Mouse (Mus musculus): ENCODE measurements at regions not wholly inside any gene's neighbourhood (a gene's known extent, or its start where the extent isn't known, plus 50 kb on each side); places are given as distances from the start of the nearest gene placed in this dataset.

DNA sequence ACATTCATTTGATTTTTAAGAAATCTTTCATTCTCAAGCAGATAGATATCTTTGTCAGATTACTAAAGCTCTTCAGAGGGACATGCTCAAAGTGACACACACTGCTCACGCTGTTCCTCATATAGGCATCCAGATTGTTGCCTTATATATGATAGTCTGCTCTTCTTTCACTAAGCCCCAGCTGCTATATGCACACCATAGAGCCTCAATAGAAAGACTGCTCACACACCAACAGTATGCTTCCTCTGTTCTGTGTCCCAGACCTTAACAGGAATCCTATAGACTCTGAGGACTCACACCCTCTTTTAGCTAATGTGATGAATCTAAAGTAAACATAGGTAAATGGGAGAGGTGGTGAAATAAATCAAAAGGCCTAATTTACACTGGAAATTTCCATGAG lies 561.8 kb downstream of the Smarca1 start:
- DNase-seq (ENCODE audit: extremely low spot score) = no peak

DNA sequence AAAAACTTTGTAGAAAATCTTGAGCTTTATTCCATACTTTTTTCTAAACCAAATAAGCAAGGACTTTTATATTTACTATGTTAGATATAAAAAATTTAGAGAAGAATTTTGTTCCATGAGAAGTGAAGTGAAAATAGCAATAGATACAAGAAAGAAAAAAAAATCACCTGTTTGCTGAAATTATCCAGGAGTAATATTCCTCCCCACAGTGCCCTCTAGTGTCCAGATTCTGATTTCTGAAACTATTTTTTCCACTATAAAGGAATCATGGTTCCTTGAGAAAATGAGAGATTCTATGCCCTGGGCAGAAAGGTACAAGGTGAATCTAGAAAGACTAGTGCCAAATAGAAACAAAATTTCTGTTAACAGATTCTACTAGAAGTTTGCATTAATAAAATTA lies 564.0 kb downstream of the Smarca1 start:
- no peak for DNase-seq (ENCODE audit: extremely low spot score)

DNA sequence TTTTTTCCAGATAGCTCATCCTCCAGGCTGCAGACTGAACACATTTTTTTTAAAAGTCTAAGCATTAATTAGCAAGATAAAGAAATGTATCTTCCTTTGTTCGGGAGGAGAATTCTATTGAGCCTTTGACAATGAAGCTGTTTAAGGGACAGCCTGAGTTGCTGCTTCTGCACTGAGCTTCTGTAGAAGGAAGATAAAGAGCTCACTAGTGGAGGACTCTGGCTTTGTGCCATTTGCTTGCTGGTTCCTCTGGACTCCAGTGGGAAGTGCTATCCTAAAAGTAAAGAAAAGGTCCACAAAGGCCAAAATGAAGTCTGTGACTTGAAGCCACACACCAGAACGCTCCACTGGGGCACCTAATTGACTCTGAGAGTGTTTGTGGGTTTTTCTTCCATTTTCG lies 577.0 kb downstream of the Smarca1 start:
- DNase-seq (ENCODE audit: extremely low spot score) = no peak

DNA sequence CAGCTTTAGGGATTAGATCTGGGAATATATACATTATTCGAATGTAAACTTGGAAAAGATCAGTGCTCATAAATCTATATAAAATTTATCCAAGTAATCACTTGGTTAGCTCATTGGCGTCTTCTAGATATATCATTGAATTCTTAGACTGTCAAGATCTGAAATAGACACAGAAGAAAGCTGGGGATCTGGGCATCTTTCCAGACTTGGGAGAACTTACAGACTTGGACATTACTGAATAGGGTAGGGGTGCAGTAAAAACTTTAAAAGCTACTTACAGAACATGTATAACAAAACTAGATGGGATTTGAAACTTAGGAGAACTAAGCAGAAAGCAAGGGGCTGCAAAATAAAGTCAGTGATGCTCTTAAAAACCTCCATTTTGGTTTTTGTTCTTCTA lies 585.6 kb downstream of the Smarca1 start:
- DNase-seq (ENCODE audit: extremely low spot score) = no peak

DNA sequence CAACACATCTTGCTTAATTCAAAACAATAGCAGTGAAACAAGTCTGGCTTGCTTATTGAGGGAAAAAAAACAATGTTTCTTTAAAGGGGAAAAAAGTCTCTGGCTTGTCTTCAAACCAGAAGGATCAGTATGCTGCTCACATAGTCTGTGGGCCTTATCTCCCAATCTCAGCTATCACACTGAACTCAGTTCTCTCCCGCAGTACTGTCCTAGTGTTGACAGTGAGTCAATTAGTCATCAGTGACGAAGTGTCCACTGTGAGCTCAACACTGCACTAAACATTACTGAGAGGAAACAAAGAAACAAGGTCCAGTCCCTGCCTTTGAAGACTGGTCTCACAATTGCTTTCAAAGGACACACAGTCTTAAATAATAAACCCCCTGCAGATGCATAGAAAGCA lies 589.2 kb downstream of the Smarca1 start:
- no peak for DNase-seq (ENCODE audit: extremely low spot score)

DNA sequence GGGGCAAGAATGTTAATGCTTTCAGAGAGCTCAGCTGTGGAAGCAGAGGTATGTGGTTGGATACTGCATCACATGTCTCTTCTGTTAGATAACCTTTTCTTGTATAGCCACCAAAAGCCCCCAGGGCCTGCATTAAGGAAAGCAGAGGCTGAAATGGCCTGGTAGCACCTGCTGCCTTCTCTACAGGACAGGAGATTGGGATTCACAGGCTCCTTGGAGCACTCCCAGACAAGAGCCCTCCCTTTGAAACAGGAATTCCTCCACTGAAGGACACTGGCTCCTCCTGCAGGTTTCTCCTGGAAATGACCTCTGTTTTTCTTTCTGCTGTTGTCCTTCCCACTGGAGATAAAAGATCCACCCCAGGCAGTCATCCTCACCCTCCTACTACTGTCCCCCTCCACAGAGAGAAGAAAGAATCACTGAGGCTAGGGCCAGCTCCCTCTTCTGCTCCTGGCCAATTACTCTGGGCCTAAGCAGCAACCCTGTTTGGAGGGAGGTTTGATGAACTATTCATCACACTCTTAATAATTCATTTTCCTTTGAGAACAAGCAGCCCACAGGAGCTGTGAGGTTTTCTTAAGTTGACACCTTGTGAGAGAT lies 600.1 kb downstream of the Smarca1 start:
- peak; percentile 29 for DNase-seq (ENCODE audit: extremely low spot score)

All from embryo, embryonic 9.5 days (tissue).